Mouse (Mus musculus): ENCODE measurements around the gene Gm43518. TPM values are rescaled to one million over a fixed set of nuclear protein-coding genes. Genes with fewer than 3 reads are reported as not detected.

Gene Gm43518
- polyA plus RNA-seq, 1 experiment from 2014 or later: 1.0 TPM

DNA sequence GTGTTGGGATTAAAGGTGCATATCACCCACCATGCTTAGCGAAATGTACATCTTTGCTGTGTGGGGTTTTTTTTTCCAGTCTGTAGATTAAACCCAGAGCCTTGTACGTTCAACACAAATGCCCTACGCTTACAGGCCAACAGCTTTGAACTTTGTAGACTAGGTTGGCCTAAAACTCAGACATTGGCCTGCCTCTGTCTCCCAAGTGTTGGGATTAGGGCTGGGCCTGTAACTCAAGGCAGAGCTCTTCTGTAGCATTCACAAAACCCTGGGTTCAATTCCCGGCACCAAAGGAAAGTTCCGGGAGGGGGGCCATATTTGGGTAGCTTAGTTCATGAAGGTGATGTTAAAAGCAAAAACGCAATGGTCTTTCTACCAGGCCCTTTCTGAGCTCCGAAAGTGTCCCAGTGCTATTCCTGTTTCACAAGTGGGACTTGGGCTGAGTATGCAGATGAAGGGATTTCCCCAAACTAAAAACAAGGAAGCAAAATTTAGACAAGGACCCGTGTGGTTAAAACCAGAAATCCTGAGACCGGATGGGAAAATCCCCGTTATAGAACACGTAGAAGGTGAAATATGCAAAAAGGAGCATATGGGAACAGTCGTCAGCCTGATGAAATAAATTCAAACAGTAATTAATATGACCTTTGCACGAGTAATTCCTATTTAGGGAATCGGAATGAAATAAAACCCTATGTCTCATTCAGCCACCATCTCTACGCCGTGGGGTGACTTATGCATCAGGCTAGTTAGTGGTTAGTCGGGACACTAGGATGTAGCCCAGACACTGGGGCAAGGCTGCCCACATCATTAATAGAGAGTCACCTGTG, 20.9 kb upstream of the Gm43518 start:
- Histone ChIP-seq H3K4me1 (replicated peaks; ENCODE audit: insufficient read depth, low read length) (peaks cover 9% of the 10 kb centered on the region; the same call in 1 of the 2 replicates), H3K36me3 (ENCODE audit: insufficient read depth, low read length) (peaks cover 10% of the 10 kb centered on the region; the same call in 1 of the 2 replicates), H3K27ac (no peak overlapping the region), H3K27me3 (ENCODE audit: insufficient read depth, low read length) (no peaks in the 10 kb centered on the region), H3K4me3 (replicated peaks; ENCODE audit: low read depth, low read length) (no peak overlapping the region), H3K4me2 (ENCODE audit: low read length) (peak overlapping the region; percentile 21; the same call in 1 of the 2 replicates), H3K9me3 (replicated peaks; ENCODE audit: low read length) (no peaks in the 10 kb centered on the region), H3K9ac (ENCODE audit: low read depth, low read length) (no peak overlapping the region)
- WGBS: 66% methylated on average over 17 of the region's 17 CpGs
- TF ChIP-seq CTCF (IDR thresholded peaks at IDR 0.05; ENCODE audit: low read depth): no peak
- DNase-seq (ENCODE audit: low spot score) (no peak), ATAC-seq (replicated peaks; ENCODE audit: low FRiP score, low read depth) (no peak)

DNA sequence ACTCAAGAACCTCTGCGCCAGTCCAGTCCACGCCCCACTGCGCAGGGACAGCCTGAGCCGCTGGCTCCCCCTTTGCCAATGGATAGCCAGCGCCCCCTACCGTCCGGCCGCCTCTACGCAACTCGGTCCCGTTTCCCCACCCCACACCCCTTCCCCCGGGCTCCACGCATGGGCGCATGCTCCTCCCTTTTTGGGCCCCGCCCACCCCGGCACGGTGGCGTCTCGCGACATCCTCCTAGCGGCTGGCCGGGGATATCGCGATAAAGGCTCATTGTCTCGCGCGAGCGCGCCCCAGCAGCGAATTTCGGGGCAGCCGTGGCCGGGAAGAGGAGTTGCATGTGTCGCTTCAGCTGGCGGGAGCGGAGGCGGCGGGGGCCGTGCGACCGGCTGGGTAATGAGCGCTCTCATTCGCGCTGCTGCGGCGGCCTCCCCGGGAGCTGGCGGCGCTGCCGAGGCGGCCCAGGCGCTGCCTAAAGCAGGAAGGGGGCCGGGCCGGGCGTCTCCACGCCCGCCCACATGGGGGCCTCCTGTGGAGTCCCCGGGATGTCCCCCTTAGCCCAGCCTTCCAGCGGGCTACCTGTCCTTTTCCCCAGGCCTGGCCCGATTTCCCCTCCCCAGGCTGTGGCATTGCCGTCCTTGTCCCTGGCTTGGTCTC, 20.1 kb upstream of the Gm43518 start, which contains the start of gene Denr:
Gene Denr, plus strand, starts transcription at position 200 of the 655 bp plus-strand sequence.
- peak; percentile 94 for ATAC-seq (replicated peaks; ENCODE audit: low FRiP score, low read depth)
- peak; percentile 98 for TF ChIP-seq CTCF (IDR thresholded peaks at IDR 0.05; ENCODE audit: low read depth)
- Histone ChIP-seq H3K36me3 (ENCODE audit: insufficient read depth, low read length) (peaks cover 10% of the 10 kb centered on the region; the same call in 1 of the 2 replicates), H3K4me2 (ENCODE audit: low read length) (peak within 1 kb of the TSS; percentile 83), H3K9me3 (replicated peaks; ENCODE audit: low read length) (no peaks in the 10 kb centered on the region), H3K4me1 (replicated peaks; ENCODE audit: insufficient read depth, low read length) (peaks cover 9% of the 10 kb centered on the region; the same call in 1 of the 2 replicates), H3K27me3 (ENCODE audit: insufficient read depth, low read length) (no peaks in the 10 kb centered on the region), H3K27ac (peak within 1 kb of the TSS; percentile 85), H3K4me3 (replicated peaks; ENCODE audit: low read depth, low read length) (peak within 1 kb of the TSS; percentile 91), H3K9ac (ENCODE audit: low read depth, low read length) (peak within 1 kb of the TSS; percentile 97)
- under 1% methylated on average over 61 of the region's 61 CpGs for WGBS
- peak; percentile 97 for DNase-seq (ENCODE audit: low spot score)

DNA sequence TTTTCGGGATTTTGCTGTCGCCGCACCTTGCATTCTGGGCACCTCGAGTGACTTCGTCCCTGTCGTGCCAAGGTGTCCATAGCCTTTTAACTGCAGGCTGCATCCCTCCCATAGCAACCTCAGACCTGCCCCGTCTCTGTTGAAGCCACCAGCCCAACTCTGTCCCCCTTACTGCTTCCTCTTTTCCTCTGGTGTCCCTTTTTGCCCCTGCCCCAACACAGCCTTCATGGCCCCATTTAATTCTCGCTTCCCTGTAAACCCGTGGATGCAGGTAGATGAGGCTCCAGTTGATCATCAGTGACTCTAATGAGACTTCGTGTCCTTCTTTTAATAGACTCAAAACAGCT, 19.6 kb upstream of the Gm43518 start:
- WGBS: 3% methylated on average over 10 of the region's 10 CpGs
- no peak for TF ChIP-seq CTCF (IDR thresholded peaks at IDR 0.05; ENCODE audit: low read depth)
- Histone ChIP-seq H3K9ac (ENCODE audit: low read depth, low read length) (peak overlapping the region; percentile 97), H3K4me3 (replicated peaks; ENCODE audit: low read depth, low read length) (peak overlapping the region; percentile 91), H3K9me3 (replicated peaks; ENCODE audit: low read length) (no peaks in the 10 kb centered on the region), H3K4me2 (ENCODE audit: low read length) (peak overlapping the region; percentile 83), H3K27ac (peak overlapping the region; percentile 85), H3K36me3 (ENCODE audit: insufficient read depth, low read length) (peaks cover 10% of the 10 kb centered on the region; the same call in 1 of the 2 replicates), H3K27me3 (ENCODE audit: insufficient read depth, low read length) (no peaks in the 10 kb centered on the region), H3K4me1 (replicated peaks; ENCODE audit: insufficient read depth, low read length) (peaks cover 9% of the 10 kb centered on the region; the same call in 1 of the 2 replicates)
- DNase-seq (ENCODE audit: low spot score): no peak
- no peak; the same call in 1 of the 2 replicates for ATAC-seq (replicated peaks; ENCODE audit: low FRiP score, low read depth)

DNA sequence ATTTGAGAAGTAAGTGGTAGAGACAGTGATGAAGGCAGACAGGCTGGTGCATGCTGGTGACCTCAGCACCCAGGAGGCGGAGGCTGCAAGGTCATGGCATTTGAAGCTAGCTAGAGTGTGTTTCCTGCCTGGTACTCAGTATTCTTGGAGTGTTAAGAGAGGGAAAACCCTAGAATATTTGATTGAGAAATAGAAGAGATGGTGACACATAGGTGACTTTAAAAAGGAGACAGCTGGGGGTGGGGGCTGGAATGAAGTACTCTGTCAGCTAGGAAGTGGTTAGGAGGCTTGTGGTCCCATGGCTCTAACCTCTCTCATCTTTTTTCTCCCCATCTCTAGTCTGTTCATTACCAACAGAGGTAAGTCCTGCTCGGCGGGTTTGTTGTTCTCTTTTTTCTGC, 12.4 kb upstream of the Gm43518 start:
- ATAC-seq (replicated peaks; ENCODE audit: low FRiP score, low read depth) (no peak), DNase-seq (ENCODE audit: low spot score) (no peak)
- no peaks in the 10 kb centered on the region for H3K9me3 ChIP-seq (replicated peaks; ENCODE audit: low read length)
- H3K27me3 ChIP-seq (ENCODE audit: insufficient read depth, low read length): no peaks in the 10 kb centered on the region
- no peaks in the 10 kb centered on the region for H3K4me1 ChIP-seq (replicated peaks; ENCODE audit: insufficient read depth, low read length)
- peaks cover 34% of the 10 kb centered on the region for H3K36me3 ChIP-seq (ENCODE audit: insufficient read depth, low read length)
- 95% methylated on average over 3 of the region's 3 CpGs for WGBS
- no peak overlapping the region for H3K4me3 ChIP-seq (replicated peaks; ENCODE audit: low read depth, low read length)
- H3K4me2 ChIP-seq (ENCODE audit: low read length): no peak overlapping the region
- H3K27ac ChIP-seq: no peak overlapping the region
- no peak for TF ChIP-seq CTCF (IDR thresholded peaks at IDR 0.05; ENCODE audit: low read depth)
- no peak overlapping the region for H3K9ac ChIP-seq (ENCODE audit: low read depth, low read length)

DNA sequence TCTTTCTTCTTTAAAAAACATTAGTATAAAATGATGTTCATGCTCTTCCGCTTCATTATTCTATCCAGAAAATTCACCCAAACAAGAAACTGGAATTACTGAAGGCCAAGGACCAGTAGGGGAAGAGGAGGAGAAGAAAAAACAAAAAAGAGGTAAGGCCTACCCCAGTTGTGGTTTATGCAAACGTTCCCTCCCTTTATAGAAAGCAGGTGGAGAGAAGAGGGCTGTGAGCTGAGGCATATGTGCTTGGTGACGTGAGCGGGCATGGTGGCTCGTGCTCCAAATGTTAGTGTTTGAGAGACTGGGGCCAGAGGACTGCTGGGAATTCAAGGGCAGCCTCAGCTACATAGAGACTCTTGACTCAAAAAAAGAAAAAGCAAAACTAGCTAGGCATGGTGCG, 5.1 kb upstream of the Gm43518 start:
- H3K27ac ChIP-seq: no peak overlapping the region
- ATAC-seq (replicated peaks; ENCODE audit: low FRiP score, low read depth) (no peak), DNase-seq (ENCODE audit: low spot score) (no peak)
- no peak overlapping the region for H3K9ac ChIP-seq (ENCODE audit: low read depth, low read length)
- no peaks in the 10 kb centered on the region for H3K27me3 ChIP-seq (ENCODE audit: insufficient read depth, low read length)
- H3K36me3 ChIP-seq (ENCODE audit: insufficient read depth, low read length): peaks cover 61% of the 10 kb centered on the region
- TF ChIP-seq CTCF (IDR thresholded peaks at IDR 0.05; ENCODE audit: low read depth): no peak
- no peak overlapping the region for H3K4me2 ChIP-seq (ENCODE audit: low read length)
- H3K4me1 ChIP-seq (replicated peaks; ENCODE audit: insufficient read depth, low read length): no peaks in the 10 kb centered on the region
- no peaks in the 10 kb centered on the region for H3K9me3 ChIP-seq (replicated peaks; ENCODE audit: low read length)
- no peak overlapping the region for H3K4me3 ChIP-seq (replicated peaks; ENCODE audit: low read depth, low read length)
- 93% methylated on average over 6 of the region's 6 CpGs for WGBS

DNA sequence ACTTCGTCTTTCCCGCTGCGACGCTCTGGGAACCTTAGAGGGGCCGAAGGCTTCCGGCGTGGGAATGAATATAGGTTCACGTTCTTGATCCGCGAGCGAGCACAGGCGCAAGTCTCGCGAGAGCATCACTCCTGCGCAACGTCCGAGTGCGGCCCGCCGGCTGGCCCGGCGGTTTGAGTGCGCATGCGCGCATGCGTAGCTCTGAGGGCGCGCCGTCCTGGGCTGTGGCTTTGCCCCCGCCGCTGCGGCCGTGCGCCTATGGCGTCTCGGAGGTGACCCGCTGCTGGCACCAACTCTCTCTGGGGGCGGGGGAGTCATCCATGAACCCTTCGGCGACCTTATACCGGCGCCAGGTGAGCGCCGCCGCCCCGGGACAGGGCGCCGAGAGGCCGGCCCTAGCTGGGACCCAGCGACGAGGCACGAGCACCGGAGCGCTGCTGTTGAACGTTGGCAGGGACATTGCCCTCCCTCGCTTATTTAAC, 3.3 kb downstream of the Gm43518 start, which contains the start of gene Ccdc62:
Gene Ccdc62, plus strand, starts transcription at position 172 of the 482 bp plus-strand sequence.
- Histone ChIP-seq H3K27me3 (ENCODE audit: insufficient read depth, low read length) (no peaks in the 10 kb centered on the region), H3K4me3 (replicated peaks; ENCODE audit: low read depth, low read length) (peak within 1 kb of the TSS; percentile 81), H3K9me3 (replicated peaks; ENCODE audit: low read length) (no peaks in the 10 kb centered on the region), H3K4me1 (replicated peaks; ENCODE audit: insufficient read depth, low read length) (no peaks in the 10 kb centered on the region), H3K36me3 (ENCODE audit: insufficient read depth, low read length) (peaks cover 22% of the 10 kb centered on the region; the same call in 1 of the 2 replicates), H3K27ac (peak within 1 kb of the TSS; percentile 85), H3K4me2 (ENCODE audit: low read length) (peak within 1 kb of the TSS; percentile 86), H3K9ac (ENCODE audit: low read depth, low read length) (peak within 1 kb of the TSS; percentile 93)
- ATAC-seq (replicated peaks; ENCODE audit: low FRiP score, low read depth) (peak; percentile 98), DNase-seq (ENCODE audit: low spot score) (peak; percentile 97)
- WGBS: under 1% methylated on average over 56 of the region's 56 CpGs
- TF ChIP-seq CTCF (IDR thresholded peaks at IDR 0.05; ENCODE audit: low read depth): no peak
